Mouse (Mus musculus): ENCODE measurements around the gene Sympk.

Sympk gene

DNA sequence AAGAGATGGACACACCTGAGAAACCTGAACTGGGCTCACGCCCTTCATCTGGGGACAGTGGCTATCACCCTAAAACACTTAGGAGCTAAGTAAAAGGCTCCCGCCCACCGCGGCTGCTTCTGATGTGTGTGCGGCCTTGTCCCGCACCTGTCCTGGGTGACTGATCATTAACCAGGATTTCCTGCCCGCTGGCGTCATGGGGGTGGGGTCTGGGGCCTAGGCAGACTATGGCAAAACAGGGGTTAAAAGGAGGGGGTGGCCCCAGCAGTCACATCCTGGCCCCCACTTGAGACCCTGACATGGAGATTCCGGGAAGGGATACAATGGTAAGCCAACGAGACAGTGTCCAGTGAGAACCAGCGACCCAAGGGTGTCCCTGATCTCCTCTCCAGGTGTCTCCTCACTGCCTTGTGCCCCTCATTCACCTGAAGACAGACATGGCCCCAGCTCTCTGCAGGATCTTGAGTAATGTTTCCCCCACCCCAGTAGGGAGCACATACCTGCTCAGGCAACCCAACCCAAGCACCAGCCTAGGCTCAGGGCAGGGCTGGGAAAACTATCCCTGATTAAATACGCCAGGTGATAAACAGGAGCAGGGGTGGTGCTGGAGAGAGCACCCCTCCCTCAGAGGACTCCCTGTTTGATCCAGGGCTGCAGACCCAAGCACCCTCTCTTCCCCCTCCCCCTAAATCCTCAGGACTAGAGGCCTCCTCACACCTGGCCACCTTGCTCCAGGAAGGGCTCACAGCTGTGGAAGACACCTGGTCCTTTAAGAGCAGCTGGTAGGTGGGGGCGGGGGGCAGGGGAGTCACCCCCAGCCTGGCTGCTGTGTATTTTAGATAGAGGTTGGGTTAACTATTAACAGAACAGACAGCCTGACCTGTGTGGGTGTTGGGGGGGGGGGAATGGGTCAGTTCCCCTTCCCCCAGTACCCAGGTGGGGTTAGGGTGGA lies 16.9 kb upstream of the Sympk start:
- DNase-seq, result peak; percentile 65

- no peak for DNase-seq
These were observed 13.6 kb upstream of the Sympk start for GRCm38 (mm10) chr7:19010581-19010980.

DNA sequence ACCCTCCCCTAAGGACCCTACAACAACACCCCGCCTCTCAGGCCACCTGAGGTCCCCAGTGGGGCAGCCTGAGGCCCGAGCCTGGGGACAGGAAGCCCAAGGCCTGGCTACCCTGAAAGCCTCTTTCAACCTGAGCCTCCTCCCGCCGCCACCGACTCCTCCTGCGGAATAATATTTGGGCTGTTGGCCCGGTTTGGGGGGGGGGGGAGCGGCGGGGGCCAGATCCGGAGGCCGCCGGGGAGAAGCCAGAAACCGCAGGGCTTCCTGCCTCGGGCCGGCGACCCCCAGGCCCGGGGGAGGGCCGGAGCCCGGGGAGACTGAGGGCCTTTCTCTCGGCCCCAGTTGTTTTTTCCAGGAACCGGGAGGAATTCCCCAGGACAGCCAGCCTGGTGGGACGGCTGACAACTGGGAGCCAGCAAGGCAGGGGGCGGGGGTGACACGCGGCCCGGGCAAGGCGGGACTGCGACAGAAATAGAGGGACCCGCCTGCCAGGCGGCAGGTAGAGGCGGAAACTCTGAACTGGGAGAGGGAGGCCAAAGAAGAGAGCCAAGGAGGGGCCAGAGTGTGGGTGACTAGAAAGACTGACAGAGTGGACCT lies 12.1 kb upstream of the Sympk start:
- DNase-seq, result peak; percentile 53

- DNase-seq, result peak; percentile 65
These were observed 11.3 kb upstream of the Sympk start for GRCm38 (mm10) chr7:19012882-19013281.

- no peak for DNase-seq
These were observed 9.7 kb upstream of the Sympk start for GRCm38 (mm10) chr7:19014452-19014851.

- no peak for DNase-seq
These were observed 8.1 kb upstream of the Sympk start for GRCm38 (mm10) chr7:19016042-19016441.

- DNase-seq, result no peak
These were observed 6.3 kb upstream of the Sympk start for GRCm38 (mm10) chr7:19017909-19018308.

DNA sequence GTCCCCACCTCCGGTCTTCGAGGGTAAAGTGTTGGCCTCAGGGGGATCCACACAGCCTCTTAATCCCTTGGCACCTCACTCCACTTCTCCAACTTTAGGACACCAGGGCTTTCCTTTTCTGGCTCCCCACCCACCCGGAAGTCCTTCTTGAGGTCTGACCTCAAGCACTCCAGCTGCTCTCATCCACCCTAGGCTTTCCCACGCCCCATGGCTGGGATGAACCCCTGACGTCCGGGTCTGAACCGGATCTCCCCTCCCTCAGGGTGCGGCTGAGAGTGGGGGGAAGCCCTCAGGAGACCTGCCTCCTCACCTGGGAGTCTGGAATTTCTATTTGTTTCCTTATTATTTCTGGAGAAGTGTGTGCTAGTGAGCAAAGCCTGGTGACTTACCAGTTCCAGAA lies 3.1 kb upstream of the Sympk start:
- no peak for DNase-seq

GRCm38 (mm10) chr7:19022189-19022958 lies 1.8 kb upstream of the Sympk start:
- no peak for DNase-seq

DNA sequence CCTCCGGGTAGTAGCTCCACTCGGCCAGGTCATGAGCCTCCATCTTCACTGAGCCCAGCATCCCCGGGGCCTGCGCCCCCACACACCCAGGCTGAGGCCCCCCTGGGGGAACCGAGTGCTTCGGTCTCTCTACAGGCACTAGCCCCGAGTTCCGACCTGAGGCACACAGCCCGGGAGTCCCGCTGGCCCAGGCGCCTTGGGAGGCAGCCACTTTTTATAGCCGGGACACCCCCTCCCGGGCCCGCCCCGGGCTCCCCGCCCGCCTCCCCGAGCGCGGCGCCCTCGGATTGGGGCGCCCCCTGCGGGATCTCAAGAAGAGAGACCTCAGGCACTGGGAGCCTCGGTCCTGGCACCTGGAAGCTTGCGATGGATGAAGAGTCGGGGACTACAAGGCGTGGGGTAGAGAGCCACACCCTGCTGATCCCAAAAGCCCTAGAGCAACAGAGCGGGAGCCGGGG lies 791 bp upstream of the Sympk start, which contains the start of gene Foxa3:
Foxa3 (minus strand) TSS at position 182 of the 458 bp plus-strand sequence.
- DNase-seq, result peak; percentile 70

DNA sequence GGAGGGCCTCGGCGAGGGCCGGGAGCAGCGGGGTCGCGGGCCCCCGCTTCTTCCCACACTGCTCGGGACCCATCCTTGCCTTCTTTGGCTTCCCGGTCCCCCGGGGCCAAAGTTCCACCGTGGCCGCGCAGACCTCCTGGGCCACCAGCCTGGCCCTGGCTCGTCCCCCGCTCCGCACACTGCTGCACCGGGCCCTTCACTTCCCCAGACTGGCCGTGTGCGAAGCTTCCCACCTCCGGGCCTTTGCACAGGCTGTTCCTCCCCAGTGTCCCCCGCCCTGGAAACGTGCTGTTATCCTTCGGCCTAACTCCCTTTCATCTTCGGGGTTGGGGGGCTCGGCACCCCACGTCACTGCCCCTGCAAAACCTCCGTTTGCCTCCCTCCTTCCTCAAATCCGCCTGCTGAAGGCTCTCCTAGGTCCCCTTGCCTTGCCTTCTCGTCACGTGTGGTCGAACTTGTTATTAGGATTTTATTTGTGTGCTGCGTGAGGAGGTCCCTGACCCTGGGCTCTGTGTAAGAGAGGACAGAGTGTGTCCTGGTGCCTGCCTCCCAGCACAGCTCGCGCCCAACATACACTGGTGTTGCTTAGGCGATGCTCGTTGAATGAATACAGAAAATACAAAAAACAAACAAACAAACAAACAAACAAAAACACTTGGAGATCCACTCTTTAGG lies 541 bp downstream of the Sympk start:
- DNase-seq, result peak; percentile 41

- no peak for DNase-seq
These were observed 3.9 kb downstream of the Sympk start for GRCm38 (mm10) chr7:19028067-19028466.

DNA sequence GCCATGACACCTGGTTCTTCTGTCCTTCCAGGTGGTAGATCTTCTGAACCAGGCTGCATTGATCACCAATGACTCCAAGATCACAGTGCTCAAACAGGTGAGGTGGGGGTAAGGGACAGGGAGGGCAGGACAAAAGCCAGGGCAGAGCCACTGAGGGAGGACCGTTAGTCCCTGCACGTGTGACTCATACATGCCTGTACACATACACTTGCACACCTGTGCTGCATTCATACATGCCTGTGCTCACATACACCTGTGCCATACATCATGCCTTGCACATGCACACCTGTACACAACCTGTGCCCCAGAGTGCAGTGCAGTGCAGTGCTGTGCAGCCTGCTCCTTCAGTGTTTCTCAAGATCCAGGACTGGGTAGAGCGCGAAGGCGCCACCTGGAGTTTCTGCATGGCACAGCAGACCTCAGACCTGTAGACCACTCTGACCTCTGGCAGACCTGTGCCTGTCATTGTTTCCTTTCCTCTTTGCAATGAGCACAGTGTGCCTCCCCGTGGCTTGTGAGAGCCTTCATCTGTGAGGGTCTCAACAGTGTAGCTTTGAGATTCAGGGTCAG lies 5.0 kb downstream of the Sympk start:
- DNase-seq, result peak; percentile 63

- no peak for DNase-seq
These were observed 7.5 kb downstream of the Sympk start for GRCm38 (mm10) chr7:19031641-19032040.

DNA sequence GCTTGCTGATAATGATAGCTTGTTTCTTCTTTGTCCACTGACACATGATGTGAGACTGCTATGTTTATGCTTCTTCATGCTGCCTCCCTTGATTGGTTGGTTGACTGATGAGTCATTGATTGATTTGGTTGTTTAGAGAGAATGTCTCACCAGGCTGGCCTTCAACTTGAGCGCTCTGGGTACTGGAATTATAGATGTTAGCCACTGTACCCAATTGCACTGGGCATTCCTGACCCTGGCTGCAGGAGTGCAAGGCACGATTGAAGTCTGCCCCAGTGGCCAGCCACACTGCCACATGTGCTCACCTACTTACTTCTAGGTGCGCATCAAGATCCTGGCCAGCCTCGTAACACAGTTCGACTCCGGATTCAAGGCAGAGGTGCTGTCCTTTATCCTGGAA lies 20.4 kb downstream of the Sympk start:
- no peak for DNase-seq

DNA sequence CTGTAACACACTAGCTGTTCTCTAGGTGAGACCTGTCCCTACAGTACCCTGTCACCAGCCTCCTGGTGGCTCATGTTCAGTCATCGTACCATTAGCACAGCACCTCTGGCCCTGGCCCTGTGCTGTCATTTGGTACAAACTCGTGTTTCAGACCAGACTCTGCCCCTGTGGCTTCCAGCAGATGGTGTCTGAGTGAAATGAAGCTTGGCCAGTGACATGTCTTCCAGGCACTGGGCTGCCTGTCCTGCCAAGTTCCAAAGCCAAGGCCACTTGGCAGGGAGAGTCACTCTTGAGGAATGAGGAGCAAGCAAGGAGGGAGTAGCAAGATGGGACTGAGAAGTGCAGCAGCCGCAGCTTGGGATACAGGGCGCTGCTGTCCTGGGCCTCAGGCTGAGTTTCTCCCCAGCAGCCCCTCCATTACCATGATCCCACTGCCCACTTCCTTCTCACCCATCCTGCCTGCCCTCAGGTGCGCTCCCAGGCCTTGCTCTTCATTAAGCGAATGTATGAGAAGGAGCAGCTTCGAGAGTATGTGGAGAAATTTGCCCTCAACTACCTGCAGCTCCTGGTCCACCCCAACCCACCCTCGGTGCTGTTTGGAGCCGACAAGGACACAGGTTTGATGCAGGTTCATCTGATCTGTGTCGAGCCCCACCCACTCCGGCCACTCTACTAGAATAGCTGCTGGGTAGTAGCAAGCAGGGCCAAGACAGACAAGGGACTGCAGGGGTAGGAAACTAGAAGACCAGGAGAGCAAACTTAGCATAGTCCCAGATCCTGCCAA lies 22.3 kb downstream of the Sympk start:
- no peak for DNase-seq

GRCm38 (mm10) chr7:19048006-19048527 lies 23.9 kb downstream of the Sympk start:
- no peak for DNase-seq

DNA sequence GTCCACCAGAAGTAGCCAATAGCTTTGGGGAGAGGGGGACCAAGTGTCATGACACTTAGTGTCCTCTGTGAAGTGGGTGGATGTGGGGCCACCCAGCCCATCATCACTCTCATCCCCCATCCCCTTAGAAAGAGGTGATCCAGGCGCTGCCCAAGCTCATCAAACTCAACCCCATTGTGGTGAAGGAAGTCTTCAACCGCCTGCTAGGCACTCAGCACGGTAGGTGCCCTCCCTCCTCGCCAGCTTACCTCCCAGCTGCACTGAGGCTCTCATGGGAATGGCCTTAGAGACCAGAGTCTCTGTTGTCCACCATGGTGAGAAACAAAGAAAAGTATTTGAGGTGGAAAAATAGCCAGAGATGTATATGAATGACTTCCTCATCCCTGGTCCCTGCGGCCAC lies 25.1 kb downstream of the Sympk start:
- no peak for DNase-seq

DNA sequence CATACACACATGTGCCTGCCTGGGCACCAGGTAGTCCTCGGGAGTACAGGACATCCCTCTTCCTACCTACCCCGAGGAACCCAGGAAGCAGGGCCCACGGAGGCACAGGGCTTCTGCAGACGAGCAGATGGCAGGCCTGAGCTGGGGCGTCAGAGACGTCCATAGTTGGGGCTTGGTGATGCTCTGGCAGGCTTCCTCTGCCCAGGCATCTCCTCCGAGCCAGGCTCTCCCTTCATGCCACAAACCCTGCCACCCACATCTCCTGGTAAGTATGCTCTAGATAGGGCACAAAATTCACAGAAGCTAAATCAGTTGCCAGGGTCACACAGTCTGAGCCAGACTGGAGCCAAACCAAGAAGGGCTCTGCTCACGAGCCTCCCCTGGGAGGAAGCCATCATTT lies 26.0 kb downstream of the Sympk start:
- DNase-seq, result no peak

DNA sequence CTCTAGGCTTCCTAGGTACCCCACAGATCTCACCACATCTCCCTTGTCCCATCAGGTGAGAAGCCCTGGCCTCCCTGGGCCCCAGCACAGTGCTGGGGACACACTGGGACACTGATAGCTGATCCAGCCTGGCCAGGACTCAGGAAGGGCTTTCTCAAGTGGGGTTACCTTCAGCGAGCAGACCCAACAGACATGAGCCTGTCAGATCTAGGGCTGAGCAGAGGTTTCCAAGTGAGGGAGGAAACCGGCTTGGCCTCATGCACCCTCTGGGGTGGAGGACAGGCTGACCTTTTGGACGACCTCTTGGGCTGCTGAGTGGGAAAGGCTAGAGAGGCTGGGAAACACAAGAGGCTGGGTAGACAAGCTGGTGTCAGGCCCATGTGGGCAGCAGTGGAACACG lies 27.0 kb downstream of the Sympk start:
- DNase-seq, result no peak

Measured in liver (tissue).